Mouse (Mus musculus): ENCODE results near the gene Stard8. TPM values are rescaled to one million over a fixed set of nuclear protein-coding genes. Genes with fewer than 3 reads are reported as not detected.
"Not testable (repeated sequence)": the region's sequence is repeated elsewhere in the genome, so short reads cannot be mapped to it uniquely, and the experiment has no call there.

Gene Stard8
- 5.6 and 6.0 TPM in 2 replicates for polyA plus RNA-seq (2015; fragmentation: Nextera tagmentation; extraction: Ambion mirVana)

GRCm38 (mm10) chrX:99003046-99003445 lies at the start of gene Stard8:
Gene Stard8 (plus strand): TSS chrX:99003248.
- H3K27me3 ChIP-seq = 0 out of 2 replicates have a peak, but pooled peaks cover 9% of the 10 kb centered on the region
- no peak within 1 kb of the TSS for H3K27ac ChIP-seq
- no peak within 1 kb of the TSS for H3K4me2 ChIP-seq
- H3K36me3 ChIP-seq = no peaks in the 10 kb centered on the region
- H3K9ac ChIP-seq = no peak within 1 kb of the TSS
- ATAC-seq (ENCODE audit: low FRiP score) = no peak
- WGBS = 58% methylated on average over 9 of the region's 9 CpGs
- no peaks in the 10 kb centered on the region for H3K9me3 ChIP-seq
- H3K4me1 ChIP-seq (replicated peaks) = no peaks in the 10 kb centered on the region
- H3K4me3 ChIP-seq = no peak within 1 kb of the TSS

GRCm38 (mm10) chrX:98953941-98954340 lies 49.1 kb upstream of the Stard8 start:
- no peak overlapping the region for H3K4me2 ChIP-seq
- H3K9ac ChIP-seq = no peak overlapping the region
- H3K36me3 ChIP-seq = no peaks in the 10 kb centered on the region
- H3K27me3 ChIP-seq = 0 out of 2 replicates have a peak, but pooled peaks cover under 1% of the 10 kb centered on the region
- H3K4me3 ChIP-seq = no peak overlapping the region
- WGBS = 15% methylated on average over 6 of the region's 6 CpGs
- ATAC-seq (ENCODE audit: low FRiP score) = no peak
- H3K9me3 ChIP-seq = no peaks in the 10 kb centered on the region
- no peaks in the 10 kb centered on the region for H3K4me1 ChIP-seq (replicated peaks)
- no peak overlapping the region for H3K27ac ChIP-seq

- no peaks in the 10 kb centered on the region for H3K4me1 ChIP-seq (replicated peaks)
- no peaks in the 10 kb centered on the region for H3K36me3 ChIP-seq
- peaks cover 3% of the 10 kb centered on the region; the same call in 1 of the 2 replicates for H3K27me3 ChIP-seq
- no peak overlapping the region for H3K4me2 ChIP-seq
- WGBS = 93% methylated on average over 9 of the region's 9 CpGs
- no peak overlapping the region for H3K27ac ChIP-seq
- no peaks in the 10 kb centered on the region for H3K9me3 ChIP-seq
- no peak for ATAC-seq (ENCODE audit: low FRiP score)
- no peak overlapping the region for H3K9ac ChIP-seq
- H3K4me3 ChIP-seq = no peak overlapping the region
Observed at GRCm38 (mm10) chrX:98958287-98958686, 44.8 kb upstream of the Stard8 start.

- no peak overlapping the region for H3K9ac ChIP-seq
- 78% methylated on average over 4 of the region's 4 CpGs for WGBS
- no peaks in the 10 kb centered on the region for H3K4me1 ChIP-seq (replicated peaks)
- ATAC-seq (ENCODE audit: low FRiP score) = no peak
- H3K4me3 ChIP-seq = no peak overlapping the region
- no peak overlapping the region for H3K27ac ChIP-seq
- no peak overlapping the region for H3K4me2 ChIP-seq
- H3K27me3 ChIP-seq = peaks cover 5% of the 10 kb centered on the region; the same call in 1 of the 2 replicates
- no peaks in the 10 kb centered on the region for H3K9me3 ChIP-seq
- no peaks in the 10 kb centered on the region for H3K36me3 ChIP-seq
Observed at GRCm38 (mm10) chrX:98959050-98959449, 44.0 kb upstream of the Stard8 start.

GRCm38 (mm10) chrX:98963742-98964141 lies 39.3 kb upstream of the Stard8 start:
- Histone ChIP-seq H3K27ac (no peak overlapping the region), H3K9me3 (no peaks in the 10 kb centered on the region), H3K27me3 (peaks cover 5% of the 10 kb centered on the region; the same call in 1 of the 2 replicates), H3K36me3 (no peaks in the 10 kb centered on the region), H3K4me1 (replicated peaks) (no peaks in the 10 kb centered on the region), H3K4me3 (no peak overlapping the region), H3K9ac (no peak overlapping the region), H3K4me2 (no peak overlapping the region)
- ATAC-seq (ENCODE audit: low FRiP score) = no peak

GRCm38 (mm10) chrX:98964513-98964912 lies 38.5 kb upstream of the Stard8 start:
- no peak overlapping the region for H3K4me2 ChIP-seq
- no peak overlapping the region for H3K27ac ChIP-seq
- no peak for ATAC-seq (ENCODE audit: low FRiP score)
- no peak overlapping the region for H3K9ac ChIP-seq
- no peaks in the 10 kb centered on the region for H3K4me1 ChIP-seq (replicated peaks)
- no peaks in the 10 kb centered on the region for H3K36me3 ChIP-seq
- no peaks in the 10 kb centered on the region for H3K9me3 ChIP-seq
- H3K27me3 ChIP-seq = peaks cover 3% of the 10 kb centered on the region; the same call in 1 of the 2 replicates
- no peak overlapping the region for H3K4me3 ChIP-seq

GRCm38 (mm10) chrX:98986611-98987010 lies 16.4 kb upstream of the Stard8 start:
- not testable (repeated sequence) for ATAC-seq (ENCODE audit: low FRiP score); H3K27ac ChIP-seq; H3K9me3 ChIP-seq; H3K36me3 ChIP-seq; H3K4me3 ChIP-seq; H3K4me1 ChIP-seq (replicated peaks); H3K4me2 ChIP-seq; H3K9ac ChIP-seq
- WGBS = 57% methylated on average over 5 of the region's 5 CpGs
- peaks cover 13% of the 10 kb centered on the region; the same call in 1 of the 2 replicates for H3K27me3 ChIP-seq

GRCm38 (mm10) chrX:98989574-98989973 lies 13.5 kb upstream of the Stard8 start:
- Histone ChIP-seq H3K4me2 (no peak overlapping the region), H3K27me3 (peaks cover 10% of the 10 kb centered on the region; the same call in 1 of the 2 replicates), H3K9ac (no peak overlapping the region), H3K4me3 (no peak overlapping the region), H3K9me3 (no peaks in the 10 kb centered on the region), H3K36me3 (no peaks in the 10 kb centered on the region), H3K27ac (no peak overlapping the region), H3K4me1 (replicated peaks) (no peaks in the 10 kb centered on the region)
- WGBS = 43% methylated on average over 6 of the region's 6 CpGs
- ATAC-seq (ENCODE audit: low FRiP score) = no peak

GRCm38 (mm10) chrX:99002065-99002464 lies 983 bp upstream of the Stard8 start:
- Histone ChIP-seq H3K27me3 (0 out of 2 replicates have a peak, but pooled peaks cover 9% of the 10 kb centered on the region), H3K9me3 (no peaks in the 10 kb centered on the region), H3K36me3 (no peaks in the 10 kb centered on the region), H3K27ac (no peak overlapping the region), H3K4me3 (no peak overlapping the region), H3K9ac (no peak overlapping the region), H3K4me1 (replicated peaks) (no peaks in the 10 kb centered on the region), H3K4me2 (no peak overlapping the region)
- no peak for ATAC-seq (ENCODE audit: low FRiP score)
- 75% methylated on average over 6 of the region's 6 CpGs for WGBS

- H3K36me3 ChIP-seq = no peaks in the 10 kb centered on the region
- no peak overlapping the region for H3K27ac ChIP-seq
- no peak overlapping the region for H3K4me3 ChIP-seq
- no peak for ATAC-seq (ENCODE audit: low FRiP score)
- no peaks in the 10 kb centered on the region for H3K9me3 ChIP-seq
- H3K27me3 ChIP-seq = peaks cover 4% of the 10 kb centered on the region; the same call in 1 of the 2 replicates
- 82% methylated on average over 5 of the region's 5 CpGs for WGBS
- no peaks in the 10 kb centered on the region for H3K4me1 ChIP-seq (replicated peaks)
- H3K4me2 ChIP-seq = no peak overlapping the region
- no peak overlapping the region for H3K9ac ChIP-seq
Observed at GRCm38 (mm10) chrX:99010581-99010980, 7.5 kb downstream of the Stard8 start.

GRCm38 (mm10) chrX:99011281-99011680 lies 8.2 kb downstream of the Stard8 start:
- H3K4me1 ChIP-seq (replicated peaks) = no peaks in the 10 kb centered on the region
- 79% methylated on average over 3 of the region's 3 CpGs for WGBS
- H3K9ac ChIP-seq = no peak overlapping the region
- H3K9me3 ChIP-seq = no peaks in the 10 kb centered on the region
- H3K4me3 ChIP-seq = no peak overlapping the region
- no peak for ATAC-seq (ENCODE audit: low FRiP score)
- H3K4me2 ChIP-seq = no peak overlapping the region
- peaks cover 7% of the 10 kb centered on the region; the same call in 1 of the 2 replicates for H3K27me3 ChIP-seq
- H3K36me3 ChIP-seq = no peaks in the 10 kb centered on the region
- no peak overlapping the region for H3K27ac ChIP-seq

- no peak for ATAC-seq (ENCODE audit: low FRiP score)
- Histone ChIP-seq H3K4me1 (replicated peaks) (no peaks in the 10 kb centered on the region), H3K9ac (no peak overlapping the region), H3K27ac (no peak overlapping the region), H3K4me2 (no peak overlapping the region), H3K9me3 (no peaks in the 10 kb centered on the region), H3K36me3 (no peaks in the 10 kb centered on the region), H3K4me3 (no peak overlapping the region), H3K27me3 (peaks cover 11% of the 10 kb centered on the region; the same call in 1 of the 2 replicates)
- WGBS = 83% methylated on average over 3 of the region's 3 CpGs
Observed at GRCm38 (mm10) chrX:99012486-99012885, 9.4 kb downstream of the Stard8 start.

- Histone ChIP-seq H3K4me2 (no peak overlapping the region), H3K27ac (no peak overlapping the region), H3K9ac (no peak overlapping the region), H3K4me3 (no peak overlapping the region), H3K9me3 (no peaks in the 10 kb centered on the region), H3K36me3 (no peaks in the 10 kb centered on the region), H3K4me1 (replicated peaks) (no peaks in the 10 kb centered on the region), H3K27me3 (peaks cover 16% of the 10 kb centered on the region; the same call in 1 of the 2 replicates)
- ATAC-seq (ENCODE audit: low FRiP score) = no peak
- 80% methylated on average over 2 of the region's 2 CpGs for WGBS
Observed at GRCm38 (mm10) chrX:99015705-99016104, 12.7 kb downstream of the Stard8 start.
